Mouse (Mus musculus): ENCODE measurements around the gene Lrrc20.

The Lrrc20 gene

GRCm38 (mm10) chr10:61518320-61518719 is 42.7 kb downstream of the Lrrc20 start:
- no peak for DNase-seq

GRCm38 (mm10) chr10:61519491-61519890 is 43.9 kb downstream of the Lrrc20 start:
- DNase-seq: no peak

GRCm38 (mm10) chr10:61520714-61521113 is 45.1 kb downstream of the Lrrc20 start:
- DNase-seq: no peak

GRCm38 (mm10) chr10:61530936-61531335 is 55.3 kb downstream of the Lrrc20 start:
- DNase-seq: no peak

GRCm38 (mm10) chr10:61533285-61533684 is 57.7 kb downstream of the Lrrc20 start:
- no peak for DNase-seq

- DNase-seq: peak in 1 of 2 experiments; percentile 10
Measured at GRCm38 (mm10) chr10:61534371-61535101, 58.9 kb downstream of the Lrrc20 start.

GRCm38 (mm10) chr10:61535441-61535840 is 59.8 kb downstream of the Lrrc20 start:
- DNase-seq: no peak

GRCm38 (mm10) chr10:61536130-61537035 is 60.8 kb downstream of the Lrrc20 start:
- peak; percentile 23 to 38 for DNase-seq

GRCm38 (mm10) chr10:61537036-61537380 is 61.4 kb downstream of the Lrrc20 start:
- DNase-seq: no peak

GRCm38 (mm10) chr10:61538446-61538845 is 62.8 kb downstream of the Lrrc20 start:
- DNase-seq: no peak

GRCm38 (mm10) chr10:61544127-61544862 is 68.7 kb downstream of the Lrrc20 start:
- DNase-seq: no peak

GRCm38 (mm10) chr10:61544863-61545240 is 69.3 kb downstream of the Lrrc20 start:
- DNase-seq: no peak

- peak; percentile 28 to 48 for DNase-seq
Measured at GRCm38 (mm10) chr10:61550106-61550505, 74.5 kb downstream of the Lrrc20 start.

- DNase-seq: no peak
Measured at GRCm38 (mm10) chr10:61555155-61555554, 79.6 kb downstream of the Lrrc20 start.

GRCm38 (mm10) chr10:61558631-61559030 is 83.0 kb downstream of the Lrrc20 start:
- DNase-seq: no peak

- DNase-seq: no peak
Measured at GRCm38 (mm10) chr10:61559544-61559943, 83.9 kb downstream of the Lrrc20 start.

- DNase-seq: no peak
Measured at GRCm38 (mm10) chr10:61563550-61563949, 87.9 kb downstream of the Lrrc20 start.

- no peak for DNase-seq
Measured at GRCm38 (mm10) chr10:61564408-61564807, 88.8 kb downstream of the Lrrc20 start.

- no peak for DNase-seq
Measured at GRCm38 (mm10) chr10:61570181-61570580, 94.6 kb downstream of the Lrrc20 start.

GRCm38 (mm10) chr10:61572126-61572525 is 96.5 kb downstream of the Lrrc20 start:
- DNase-seq: no peak

- DNase-seq: no peak
Measured at GRCm38 (mm10) chr10:61576120-61576767, 100.6 kb downstream of the Lrrc20 start.

GRCm38 (mm10) chr10:61587241-61587849 is 111.7 kb downstream of the Lrrc20 start:
- DNase-seq: no peak
